Mouse (Mus musculus): ENCODE data around the gene Pigt.

The Pigt gene

GRCm38 (mm10) chr2:164496847-164497690 lies at the start of gene Pigt:
TSS of gene Pigt (plus strand) at chr2:164497520.
- peak; percentile 90 for DNase-seq (ENCODE audit: low spot score in 2 of 2)

- DNase-seq (ENCODE audit: low spot score in 2 of 2) = no peak
Observed at GRCm38 (mm10) chr2:164448140-164448539, 49.2 kb upstream of the Pigt start.

GRCm38 (mm10) chr2:164448921-164449320 lies 48.4 kb upstream of the Pigt start:
- DNase-seq (ENCODE audit: low spot score in 2 of 2) = no peak

GRCm38 (mm10) chr2:164449341-164450042 lies 47.8 kb upstream of the Pigt start:
- DNase-seq (ENCODE audit: low spot score in 2 of 2) = no peak

DNA sequence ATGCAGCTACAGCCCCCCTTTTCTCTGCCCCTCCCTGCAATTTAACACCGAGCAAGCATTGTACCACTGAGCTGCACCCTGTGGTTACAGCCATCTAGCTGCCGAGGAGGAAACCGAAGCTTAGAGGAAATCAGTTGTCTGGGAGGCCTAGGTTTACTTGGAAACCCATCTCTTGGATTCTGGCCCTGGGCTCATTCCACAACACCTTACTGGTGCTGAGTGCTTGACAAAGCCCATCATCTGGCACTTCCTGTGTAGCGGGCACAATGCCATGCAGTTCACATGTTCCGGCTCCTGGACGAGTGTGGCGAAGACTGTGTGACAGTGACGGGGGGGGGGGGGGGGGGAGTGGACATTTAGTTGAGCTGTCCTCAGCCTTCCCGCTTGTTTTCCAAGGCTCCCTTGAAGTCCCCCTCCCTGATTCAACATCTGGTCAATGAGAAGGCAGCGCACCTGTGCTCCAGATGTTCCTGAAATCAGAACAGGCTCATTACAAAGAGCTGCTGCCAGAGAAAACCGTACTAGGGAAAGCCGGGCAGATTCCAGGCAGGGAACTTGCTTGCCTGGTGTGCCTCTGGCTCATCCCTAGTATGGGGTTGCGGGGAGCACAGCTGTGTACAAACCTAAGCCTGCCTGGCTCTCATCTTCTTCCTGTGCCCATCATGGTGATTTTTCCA lies 45.2 kb upstream of the Pigt start:
- no peak for DNase-seq (ENCODE audit: low spot score in 2 of 2)

DNA sequence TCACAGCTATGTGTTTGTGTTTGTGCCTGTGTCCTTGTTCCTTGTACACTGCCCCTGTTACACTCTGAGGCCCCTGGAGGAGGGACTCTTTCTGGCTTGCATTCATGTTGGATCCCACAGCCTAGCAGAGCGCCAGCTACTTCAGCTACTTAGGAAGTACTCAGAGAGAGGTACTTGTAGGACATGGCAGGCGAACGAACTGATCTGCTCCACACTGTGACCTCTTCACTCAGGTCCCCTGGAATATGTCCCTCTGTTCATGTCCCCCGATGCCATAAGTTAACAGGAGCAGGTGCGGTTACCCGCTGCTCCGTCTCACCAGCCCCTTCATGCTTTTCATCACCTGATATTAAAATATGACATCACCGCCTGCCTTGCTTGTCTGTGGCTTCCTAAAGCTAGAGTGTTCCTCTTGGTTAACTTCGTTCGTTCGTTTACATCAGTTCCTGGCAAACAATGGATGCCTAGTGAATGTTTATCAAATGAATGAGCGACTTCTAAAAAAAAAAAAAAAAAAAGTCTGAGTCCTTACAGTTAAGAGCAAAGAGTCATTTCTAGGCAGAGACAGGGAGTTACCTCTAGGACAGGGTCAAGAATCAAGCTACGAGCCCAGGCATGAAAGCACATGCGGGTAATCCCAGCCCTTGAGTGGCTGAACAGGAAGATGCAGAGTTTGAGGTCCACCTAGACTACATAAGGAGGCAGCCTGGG lies 44.1 kb upstream of the Pigt start:
- no peak for DNase-seq (ENCODE audit: low spot score in 2 of 2)

DNA sequence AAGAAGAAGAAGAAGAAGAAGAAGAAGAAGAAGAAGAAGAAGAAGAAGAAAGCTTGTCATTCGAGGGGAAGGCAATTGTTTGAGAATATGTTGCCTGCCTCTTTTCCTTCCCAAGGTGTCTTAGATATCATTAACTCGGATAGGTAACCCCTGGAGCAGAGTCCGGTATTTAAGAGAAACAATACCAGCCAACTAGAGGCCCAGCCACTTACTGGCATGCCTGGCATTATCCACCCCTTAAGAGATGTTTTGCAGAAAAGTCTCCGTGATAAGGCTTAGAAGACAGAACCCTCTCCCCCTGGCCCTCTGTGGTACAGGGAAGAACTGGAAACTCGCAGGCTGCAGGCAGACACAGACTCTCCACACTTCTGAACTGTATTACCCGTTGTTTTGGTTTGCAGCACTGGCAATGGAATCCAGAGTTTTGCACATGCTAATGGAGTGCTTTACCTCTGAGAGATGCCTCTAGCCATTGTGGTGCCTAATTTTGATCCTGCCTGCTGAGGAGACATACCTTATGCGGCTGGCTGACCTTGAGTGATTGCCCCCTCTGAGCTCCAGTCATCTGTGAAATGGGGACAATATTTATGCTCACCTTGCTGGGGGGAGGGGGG lies 43.3 kb upstream of the Pigt start:
- no peak for DNase-seq (ENCODE audit: low spot score in 2 of 2)

DNA sequence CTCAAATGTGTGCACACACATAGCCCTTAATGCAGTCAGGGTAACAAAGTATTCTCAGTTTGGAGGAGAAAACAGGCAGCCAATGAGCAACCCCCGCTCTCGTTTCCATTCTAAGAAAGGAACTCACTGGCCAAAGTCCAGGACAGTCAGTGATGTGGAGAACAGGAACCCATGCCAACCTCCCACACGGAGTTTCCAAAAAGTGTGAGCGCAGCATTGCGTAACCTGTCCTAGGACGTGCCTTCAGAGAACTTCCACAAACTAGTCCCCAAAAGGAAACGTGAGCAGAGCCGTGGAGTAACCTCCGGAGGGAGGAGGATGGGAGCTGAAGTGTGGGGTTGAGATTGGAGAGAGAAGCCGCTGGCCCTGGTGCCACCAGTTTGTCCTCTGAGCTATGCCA lies 42.5 kb upstream of the Pigt start:
- DNase-seq (ENCODE audit: low spot score in 2 of 2) = peak; percentile 84 to 94

DNA sequence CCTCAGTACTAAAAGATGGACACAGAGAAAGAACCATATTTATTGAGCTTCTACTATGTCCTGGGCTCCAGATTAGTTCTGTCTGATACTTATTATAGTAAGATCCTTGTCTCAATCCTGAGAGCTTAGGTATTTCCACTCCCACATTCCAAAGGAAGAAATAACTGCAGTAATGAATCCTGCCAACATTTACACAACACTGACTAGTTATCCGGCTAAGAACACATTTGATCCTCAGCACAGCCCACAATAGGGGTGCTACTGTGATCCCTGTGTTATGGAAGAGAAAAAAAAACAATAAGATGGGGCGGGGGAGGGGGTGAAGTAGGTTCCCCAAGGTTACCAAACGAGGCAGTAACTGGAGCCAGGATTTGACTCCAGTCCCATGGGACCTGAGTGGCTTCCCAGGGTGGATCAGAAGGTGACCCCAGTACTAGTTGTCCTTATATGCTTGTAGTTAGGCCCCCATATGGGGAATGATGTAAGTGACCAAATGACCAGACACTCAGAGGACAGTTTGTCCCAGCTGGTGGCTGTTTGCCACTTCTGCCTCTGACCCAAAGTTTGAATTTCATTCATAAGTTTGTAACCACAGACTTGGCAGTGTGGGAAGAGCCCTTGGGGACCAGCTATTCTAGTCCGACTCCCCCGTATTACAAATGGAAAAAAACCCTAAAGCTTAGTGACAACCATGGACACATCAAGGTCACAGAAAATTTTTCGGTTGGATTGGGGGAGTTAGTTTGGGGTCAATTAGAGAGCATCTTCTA lies 41.7 kb upstream of the Pigt start:
- DNase-seq (ENCODE audit: low spot score in 2 of 2) = no peak

GRCm38 (mm10) chr2:164456413-164456812 lies 40.9 kb upstream of the Pigt start:
- no peak for DNase-seq (ENCODE audit: low spot score in 2 of 2)

- DNase-seq (ENCODE audit: low spot score in 2 of 2) = peak; percentile 39 to 52
Observed at GRCm38 (mm10) chr2:164456864-164457300, 40.4 kb upstream of the Pigt start, which contains the start of gene Sys1. TSS of gene Sys1 (plus strand) at chr2:164456964.

- DNase-seq (ENCODE audit: low spot score in 2 of 2) = no peak
Observed at GRCm38 (mm10) chr2:164457942-164458341, 39.4 kb upstream of the Pigt start.

- DNase-seq (ENCODE audit: low spot score in 2 of 2) = no peak
Observed at GRCm38 (mm10) chr2:164458535-164458934, 38.8 kb upstream of the Pigt start.

DNA sequence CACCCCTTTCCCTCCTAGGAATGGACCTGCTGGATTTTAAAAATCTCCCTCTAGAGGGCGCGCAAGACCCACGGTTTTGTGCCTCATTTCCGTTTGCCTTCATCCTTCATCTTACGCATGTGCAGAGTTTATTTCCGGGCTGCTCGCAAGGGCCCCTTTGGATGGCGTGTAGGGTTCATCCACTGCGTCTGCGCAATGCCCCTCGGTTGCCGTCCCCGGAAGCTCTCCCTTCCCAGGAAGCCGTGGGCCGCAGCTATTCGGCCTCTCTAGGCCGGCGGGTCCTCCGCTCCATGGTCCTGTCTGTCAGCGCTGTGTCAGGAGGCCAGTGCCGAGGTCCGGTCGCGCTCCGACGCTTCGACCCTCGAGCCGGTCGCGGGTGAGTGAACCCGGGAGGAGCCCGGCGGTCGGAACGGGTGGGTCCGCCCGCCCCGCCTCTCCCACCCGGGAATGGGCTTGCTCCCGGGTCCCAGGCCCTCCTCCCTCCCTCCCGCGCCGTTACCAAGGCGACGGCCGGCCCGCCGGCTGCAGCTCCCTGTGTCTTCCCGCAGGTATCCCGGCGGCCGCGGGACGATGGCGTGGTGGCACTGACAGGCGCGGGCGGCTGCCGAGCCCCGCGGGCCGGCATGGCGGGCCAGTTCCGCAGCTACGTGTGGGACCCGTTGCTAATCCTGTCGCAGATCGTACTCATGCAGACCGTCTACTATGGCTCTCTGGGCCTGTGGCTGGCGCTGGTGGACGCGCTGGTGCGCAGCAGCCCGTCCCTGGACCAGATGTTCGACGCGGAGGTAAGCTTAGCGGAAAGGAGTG lies 36.4 kb upstream of the Pigt start, which contains the start of gene Gm20458:
Gene Gm20458 (plus strand): TSS at position 223 of the 807 bp plus-strand sequence.
- DNase-seq (ENCODE audit: low spot score in 2 of 2) = peak; percentile 97 to 98

DNA sequence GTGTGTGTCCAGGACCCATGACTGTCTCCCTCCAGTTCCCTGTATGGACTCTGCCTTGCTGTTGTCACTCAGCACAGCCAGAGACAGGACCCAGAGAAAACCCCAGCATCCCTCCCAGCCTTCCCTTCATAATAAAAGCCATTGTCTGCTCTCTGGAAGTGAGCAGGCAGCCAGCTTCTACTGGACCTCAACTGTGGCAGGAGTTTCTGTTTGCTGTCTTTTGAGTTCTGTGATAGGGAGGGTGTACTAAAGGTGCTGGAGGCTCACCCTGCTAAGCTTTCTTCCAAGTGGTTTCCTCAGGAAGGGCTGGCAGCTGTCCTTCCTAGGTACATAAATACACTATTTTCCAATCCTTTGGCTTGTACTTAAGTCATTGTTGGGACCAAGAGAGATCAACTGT lies 32.2 kb upstream of the Pigt start:
- no peak for DNase-seq (ENCODE audit: low spot score in 2 of 2)

DNA sequence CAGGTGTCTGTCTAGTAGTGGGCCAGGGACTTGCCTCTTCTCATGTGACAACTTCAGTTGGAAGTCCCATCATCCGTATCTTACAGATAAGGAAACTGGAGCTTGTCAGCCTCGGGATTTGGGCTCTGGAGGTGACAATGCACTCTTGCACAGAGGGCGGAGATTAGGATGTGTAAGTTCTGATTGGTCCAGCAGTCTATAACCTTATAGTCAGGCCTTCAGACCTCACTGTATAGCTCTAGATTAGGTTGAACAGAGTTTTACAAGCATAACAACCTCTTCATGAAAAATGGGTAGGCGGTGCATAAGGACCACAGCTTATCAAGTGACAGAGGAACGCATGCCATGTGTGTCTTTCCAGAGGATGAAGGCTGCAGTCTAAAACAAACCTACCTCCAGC lies 30.5 kb upstream of the Pigt start:
- no peak for DNase-seq (ENCODE audit: low spot score in 2 of 2)

DNA sequence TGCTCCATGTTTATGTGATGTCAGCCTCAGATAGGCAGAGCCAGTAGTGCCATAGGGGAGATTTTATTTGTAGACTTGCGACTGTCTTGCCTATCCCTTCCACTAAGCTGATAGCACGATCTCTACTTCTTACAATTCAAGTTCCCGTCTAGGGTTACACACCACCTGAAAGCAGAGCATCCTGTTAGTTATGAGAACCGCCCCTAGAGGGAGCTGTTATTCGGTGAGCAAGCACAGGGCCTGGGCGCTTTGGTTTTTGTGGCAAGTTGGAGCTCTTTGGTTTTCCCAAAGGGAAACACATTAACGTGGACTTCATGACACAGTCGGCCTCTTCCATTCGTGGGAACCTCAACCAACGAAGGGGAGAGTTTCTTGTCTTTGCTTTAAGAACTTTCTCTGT lies 27.1 kb upstream of the Pigt start:
- peak in 1 of 2 experiments; percentile 64 for DNase-seq (ENCODE audit: low spot score in 2 of 2)

GRCm38 (mm10) chr2:164473624-164474023 lies 23.7 kb upstream of the Pigt start, which contains the start of gene Trp53tg5:
TSS of gene Trp53tg5 (minus strand) at chr2:164473724.
- DNase-seq (ENCODE audit: low spot score in 2 of 2) = no peak

- peak; percentile 40 to 75 for DNase-seq (ENCODE audit: low spot score in 2 of 2)
Observed at GRCm38 (mm10) chr2:164485681-164486257, 11.6 kb upstream of the Pigt start, which contains the start of gene Dbndd2. TSS of gene Dbndd2 (plus strand) at chr2:164486106.

All from frontal cortex, postnatal 36 days (tissue).